Mouse (Mus musculus) stomach, postnatal 0 days (tissue): ENCODE measurements around the gene Mios.

ENCODE experiments used
- CTCF ChIP-seq: IDR thresholded peaks from 2 replicates; pipeline ENCODE4 v1.5.1; 2016; ENCODE audit warnings: antibody characterized with exemption, low read depth, mild to moderate bottlenecking, moderate library complexity
- EP300 ChIP-seq: optimal IDR thresholded peaks from 2 replicates; pipeline ENCODE3; 2016; ENCODE audit warnings: antibody characterized with exemption

DNA sequence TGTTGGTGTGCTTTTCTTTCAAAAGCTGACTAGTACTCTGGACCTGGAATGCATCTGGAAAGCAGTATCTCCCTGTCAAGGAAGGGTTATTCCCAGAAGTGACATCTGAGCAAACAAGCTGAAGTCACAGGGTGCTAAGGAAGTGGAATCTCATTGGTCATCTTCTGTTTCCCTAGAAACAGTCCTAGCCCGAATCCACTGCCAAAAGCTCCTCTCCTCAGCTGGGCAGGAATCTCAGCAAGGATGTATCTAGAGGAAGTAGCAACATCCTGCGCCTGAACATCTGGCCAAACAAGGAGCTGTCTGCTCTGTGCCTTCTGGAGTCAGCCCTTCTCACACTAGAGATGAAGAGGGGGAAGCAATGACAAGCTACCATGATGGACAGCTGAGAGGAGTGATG lies 35.0 kb upstream of the Mios start:
- TF ChIP-seq CTCF (no peak), EP300 (no peak)
